Mouse (Mus musculus) midbrain, embryonic 11.5 days (tissue): ENCODE measurements at regions not wholly inside any gene's neighbourhood (a gene's known extent, or its start where the extent isn't known, plus 50 kb on each side); places are given as distances from the start of the nearest gene placed in this dataset.

Source experiments
- ATAC-seq: fragments of 200-750 bp; cut with Nextera tagmentation; 2 replicates; pipeline ENCODE4 v1.8.0; 2017; ENCODE audit warnings: moderate TSS enrichment, moderate library complexity; ENCODE audit not compliant: low FRiP score
- DNase-seq: peaks from one replicate; pipeline ENCODE4 v3.0.0; 2015; ENCODE audit warnings: low spot score; ENCODE audit errors: missing footprints
- H3K27ac ChIP-seq: fragments of 300-500 bp; sonication (generic); 2 replicates; pipeline ENCODE4 v1.5.1; 2014; ENCODE audit warnings: low read depth, low read length
- H3K27me3 ChIP-seq: fragments of 300-500 bp; sonication (generic); 2 replicates; pipeline ENCODE4 v1.6.1; 2014; ENCODE audit warnings: mild to moderate bottlenecking, low read length, moderate library complexity, mixed read lengths; ENCODE audit not compliant: control insufficient read depth, insufficient read depth
- H3K36me3 ChIP-seq: fragments of 300-500 bp; sonication (generic); 2 replicates; pipeline ENCODE4 v1.6.1; 2014; ENCODE audit warnings: mild to moderate bottlenecking, low read length, moderate library complexity, mixed read lengths; ENCODE audit not compliant: control insufficient read depth, insufficient read depth
- H3K4me1 ChIP-seq: fragments of 300-500 bp; sonication (generic); 2 replicates; pipeline ENCODE4 v1.6.1; 2014; ENCODE audit warnings: low read length; ENCODE audit not compliant: control insufficient read depth, insufficient read depth
- H3K4me2 ChIP-seq: fragments of 300-500 bp; sonication (generic); 2 replicates; pipeline ENCODE4 v1.6.1; 2014; ENCODE audit warnings: mild to moderate bottlenecking, moderate library complexity
- H3K4me3 ChIP-seq: fragments of 300-500 bp; sonication (generic); 2 replicates; pipeline ENCODE4 v1.5.1; 2014; ENCODE audit warnings: low read depth, low read length
- H3K9ac ChIP-seq: fragments of 300-500 bp; sonication (generic); 2 replicates; pipeline ENCODE4 v1.6.1; 2014; ENCODE audit warnings: low read length
- H3K9me3 ChIP-seq: fragments of 300-500 bp; sonication (generic); 2 replicates; pipeline ENCODE4 v1.6.1; 2016; ENCODE audit warnings: low read length; ENCODE audit not compliant: control insufficient read depth
- WGBS: fragments of 180-500 bp; shearing (Covaris S2); extraction: QIAGEN DNeasy Blood & Tissue Kit; methylation state at CpG from one replicate; pipeline ENCODE4 v1.1.7; 2014; 5-methylcytosine and 5-hydroxymethylcytosine counted together

DNA sequence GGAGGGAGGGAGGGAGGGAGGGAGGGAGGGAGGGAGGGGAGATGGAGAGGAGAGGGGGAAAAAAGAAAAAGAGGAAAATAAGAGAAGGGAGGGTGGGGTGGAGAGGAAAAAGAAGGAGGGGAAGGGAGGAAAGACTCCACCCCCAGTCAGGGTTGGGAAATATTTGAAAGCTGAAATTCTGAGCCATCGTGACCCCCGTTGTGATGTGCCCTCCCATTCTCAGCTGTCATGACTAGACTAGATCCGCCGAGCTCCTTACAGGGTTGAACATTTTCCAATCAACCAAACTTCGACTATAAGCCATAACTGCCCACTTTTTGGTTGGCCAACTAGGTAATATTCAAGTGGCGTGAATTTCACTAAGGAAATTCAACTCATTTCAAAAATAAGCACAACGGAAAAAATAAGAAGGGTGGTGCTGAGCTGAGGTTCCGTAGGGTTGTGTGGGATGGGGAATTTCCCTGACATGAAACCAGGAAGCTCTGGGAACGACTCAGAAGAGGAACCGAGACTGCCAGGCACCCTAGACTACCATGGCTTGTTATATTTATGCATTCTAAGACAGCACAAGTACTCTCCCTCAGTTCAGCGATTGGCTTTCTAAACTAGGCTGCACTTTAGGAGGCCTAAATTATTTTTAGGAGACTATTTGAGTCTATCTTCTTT, 234.4 kb downstream of the Epha4 start:
- H3K36me3 ChIP-seq: no peaks in the 10 kb centered on the region
- H3K27me3 ChIP-seq: no peaks in the 10 kb centered on the region
- 94% methylated on average over 11 of the region's 11 CpGs for WGBS
- no peak overlapping the region for H3K4me3 ChIP-seq
- no peak overlapping the region for H3K27ac ChIP-seq
- H3K4me1 ChIP-seq: no peaks in the 10 kb centered on the region
- H3K9ac ChIP-seq: no peak overlapping the region
- DNase-seq (peak; percentile 62), ATAC-seq (no peak)
- no peak overlapping the region for H3K4me2 ChIP-seq
- no peaks in the 10 kb centered on the region for H3K9me3 ChIP-seq

- peak; percentile 45 for DNase-seq
- no peaks in the 10 kb centered on the region for H3K4me1 ChIP-seq
- ATAC-seq: no peak
- H3K36me3 ChIP-seq: no peaks in the 10 kb centered on the region
- no peak overlapping the region for H3K4me3 ChIP-seq
- no peaks in the 10 kb centered on the region for H3K27me3 ChIP-seq
- WGBS: 86% methylated on average over 4 of the region's 4 CpGs
- no peaks in the 10 kb centered on the region for H3K9me3 ChIP-seq
- H3K27ac ChIP-seq: no peak overlapping the region
- no peak overlapping the region for H3K4me2 ChIP-seq
- no peak overlapping the region for H3K9ac ChIP-seq
These were observed 233.1 kb downstream of the Epha4 start for GRCm38 (mm10) chr1:77281741-77282140.

- H3K4me2 ChIP-seq: no peak overlapping the region
- no peak for DNase-seq
- H3K4me1 ChIP-seq: no peaks in the 10 kb centered on the region
- H3K27ac ChIP-seq: no peak overlapping the region
- no peak overlapping the region for H3K9ac ChIP-seq
- WGBS: 78% methylated on average over 4 of the region's 4 CpGs
- ATAC-seq: no peak
- no peak overlapping the region for H3K4me3 ChIP-seq
- no peaks in the 10 kb centered on the region for H3K9me3 ChIP-seq
- H3K27me3 ChIP-seq: no peaks in the 10 kb centered on the region
- no peaks in the 10 kb centered on the region for H3K36me3 ChIP-seq
These were observed 216.2 kb downstream of the Epha4 start for GRCm38 (mm10) chr1:77298713-77299132.

GRCm38 (mm10) chr1:77300806-77301205, 214.1 kb downstream of the Epha4 start:
- no peak for DNase-seq

GRCm38 (mm10) chr1:77304770-77305169, 210.1 kb downstream of the Epha4 start:
- H3K9me3 ChIP-seq: no peaks in the 10 kb centered on the region
- no peaks in the 10 kb centered on the region for H3K27me3 ChIP-seq
- H3K4me3 ChIP-seq: no peak overlapping the region
- H3K9ac ChIP-seq: no peak overlapping the region
- H3K27ac ChIP-seq: no peak overlapping the region
- no peak overlapping the region for H3K4me2 ChIP-seq
- no peaks in the 10 kb centered on the region for H3K36me3 ChIP-seq
- WGBS: 84% methylated on average over 2 of the region's 2 CpGs
- ATAC-seq: no peak
- no peak for DNase-seq
- no peaks in the 10 kb centered on the region for H3K4me1 ChIP-seq

More at GRCm38 (mm10) chr1:77300806-77301205, 214.1 kb downstream of the Epha4 start:
- no peaks in the 10 kb centered on the region for H3K36me3 ChIP-seq
- WGBS: 90% methylated on average over 2 of the region's 2 CpGs
- no peaks in the 10 kb centered on the region for H3K27me3 ChIP-seq
- ATAC-seq: no peak
- H3K9ac ChIP-seq: no peak overlapping the region
- H3K4me2 ChIP-seq: no peak overlapping the region
- H3K4me1 ChIP-seq: no peaks in the 10 kb centered on the region
- H3K4me3 ChIP-seq: no peak overlapping the region
- H3K9me3 ChIP-seq: no peaks in the 10 kb centered on the region
- no peak overlapping the region for H3K27ac ChIP-seq

GRCm38 (mm10) chr1:77307745-77308144, 207.1 kb downstream of the Epha4 start:
- 81% methylated on average over 4 of the region's 4 CpGs for WGBS
- DNase-seq (no peak), ATAC-seq (no peak)
- no peak overlapping the region for H3K4me3 ChIP-seq
- no peaks in the 10 kb centered on the region for H3K27me3 ChIP-seq
- no peak overlapping the region for H3K4me2 ChIP-seq
- H3K4me1 ChIP-seq: no peaks in the 10 kb centered on the region
- H3K9me3 ChIP-seq: no peaks in the 10 kb centered on the region
- H3K9ac ChIP-seq: no peak overlapping the region
- no peak overlapping the region for H3K27ac ChIP-seq
- no peaks in the 10 kb centered on the region for H3K36me3 ChIP-seq

GRCm38 (mm10) chr1:77313119-77313518, 201.8 kb downstream of the Epha4 start:
- no peaks in the 10 kb centered on the region for H3K9me3 ChIP-seq
- H3K9ac ChIP-seq: no peak overlapping the region
- no peak overlapping the region for H3K4me3 ChIP-seq
- ATAC-seq: no peak
- no peak overlapping the region for H3K4me2 ChIP-seq
- WGBS: 59% methylated on average over 3 of the region's 3 CpGs
- H3K27me3 ChIP-seq: no peaks in the 10 kb centered on the region
- H3K36me3 ChIP-seq: no peaks in the 10 kb centered on the region
- no peak for DNase-seq
- H3K4me1 ChIP-seq: no peaks in the 10 kb centered on the region
- H3K27ac ChIP-seq: no peak overlapping the region

GRCm38 (mm10) chr1:77315347-77315746, 199.5 kb downstream of the Epha4 start:
- no peak overlapping the region for H3K4me3 ChIP-seq
- no peak overlapping the region for H3K4me2 ChIP-seq
- DNase-seq (no peak), ATAC-seq (no peak)
- no peaks in the 10 kb centered on the region for H3K27me3 ChIP-seq
- H3K9ac ChIP-seq: no peak overlapping the region
- WGBS: 71% methylated on average over 3 of the region's 3 CpGs
- H3K36me3 ChIP-seq: no peaks in the 10 kb centered on the region
- H3K27ac ChIP-seq: no peak overlapping the region
- H3K4me1 ChIP-seq: no peaks in the 10 kb centered on the region
- no peaks in the 10 kb centered on the region for H3K9me3 ChIP-seq

- H3K4me1 ChIP-seq: no peaks in the 10 kb centered on the region
- no peak overlapping the region for H3K4me2 ChIP-seq
- H3K36me3 ChIP-seq: no peaks in the 10 kb centered on the region
- 63% methylated on average over 9 of the region's 9 CpGs for WGBS
- H3K27ac ChIP-seq: no peak overlapping the region
- ATAC-seq (no peak), DNase-seq (no peak)
- no peak overlapping the region for H3K4me3 ChIP-seq
- no peak overlapping the region for H3K9ac ChIP-seq
- H3K27me3 ChIP-seq: no peaks in the 10 kb centered on the region
- no peaks in the 10 kb centered on the region for H3K9me3 ChIP-seq
These were observed 198.7 kb downstream of the Epha4 start for GRCm38 (mm10) chr1:77316198-77316597.
